Mouse (Mus musculus): ENCODE results near the gene Zscan10. TPM values are rescaled to one million over a fixed set of nuclear protein-coding genes. Genes with fewer than 3 reads are reported as not detected.

Zscan10 gene
- polyA plus RNA-seq, 2 experiments = 0.63 TPM; not detected in 1

DNA sequence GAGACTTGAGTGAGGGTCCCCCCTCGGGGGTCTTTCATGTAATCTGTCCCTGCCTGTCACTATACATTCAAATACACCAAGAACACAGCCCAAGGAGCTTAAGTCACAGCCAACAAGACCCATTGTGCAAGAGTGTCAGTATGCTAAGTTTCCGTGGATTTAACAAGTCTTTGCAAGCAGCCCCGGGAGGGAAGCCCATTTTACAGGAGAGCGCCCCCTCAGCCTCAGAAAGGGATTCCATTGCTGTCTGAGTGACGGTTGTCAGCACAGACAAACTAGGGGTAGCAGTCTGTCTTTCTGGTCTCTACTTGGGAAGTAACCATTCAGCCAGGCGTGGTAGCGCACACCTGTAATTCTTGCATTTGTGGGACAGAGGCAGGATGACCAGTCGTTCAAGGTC, 26.5 kb upstream of the Zscan10 start:
- no peak overlapping the region for H3K9ac ChIP-seq (ENCODE audit: low read depth, low read length, severe bottlenecking)
- peaks cover 58% of the 10 kb centered on the region for H3K36me3 ChIP-seq (ENCODE audit: control insufficient read depth, insufficient read depth, low read length)
- TF ChIP-seq POLR2A (IDR thresholded peaks at IDR 0.05; ENCODE audit: borderline replicate concordance, extremely low read depth, insufficient read depth, insufficient read length) = no peak
- no peaks in the 10 kb centered on the region for H3K4me1 ChIP-seq (ENCODE audit: control insufficient read depth, insufficient read depth, low read length)
- no peak overlapping the region for H3K27ac ChIP-seq (replicated peaks; ENCODE audit: low read depth, low read length)
- DNase-seq (ENCODE audit: low spot score) (no peak), ATAC-seq (ENCODE audit: low FRiP score, low read depth) (no peak)
- no peak overlapping the region for H3K4me3 ChIP-seq (replicated peaks; ENCODE audit: low read length)
- no peaks in the 10 kb centered on the region for H3K9me3 ChIP-seq (ENCODE audit: control insufficient read depth, low read length)
- H3K27me3 ChIP-seq (ENCODE audit: control insufficient read depth, insufficient read depth, low read length) = no peaks in the 10 kb centered on the region
- WGBS = 89% methylated on average over 8 of the region's 8 CpGs
- no peak overlapping the region for H3K4me2 ChIP-seq (replicated peaks; ENCODE audit: low read depth, low read length, severe bottlenecking)

DNA sequence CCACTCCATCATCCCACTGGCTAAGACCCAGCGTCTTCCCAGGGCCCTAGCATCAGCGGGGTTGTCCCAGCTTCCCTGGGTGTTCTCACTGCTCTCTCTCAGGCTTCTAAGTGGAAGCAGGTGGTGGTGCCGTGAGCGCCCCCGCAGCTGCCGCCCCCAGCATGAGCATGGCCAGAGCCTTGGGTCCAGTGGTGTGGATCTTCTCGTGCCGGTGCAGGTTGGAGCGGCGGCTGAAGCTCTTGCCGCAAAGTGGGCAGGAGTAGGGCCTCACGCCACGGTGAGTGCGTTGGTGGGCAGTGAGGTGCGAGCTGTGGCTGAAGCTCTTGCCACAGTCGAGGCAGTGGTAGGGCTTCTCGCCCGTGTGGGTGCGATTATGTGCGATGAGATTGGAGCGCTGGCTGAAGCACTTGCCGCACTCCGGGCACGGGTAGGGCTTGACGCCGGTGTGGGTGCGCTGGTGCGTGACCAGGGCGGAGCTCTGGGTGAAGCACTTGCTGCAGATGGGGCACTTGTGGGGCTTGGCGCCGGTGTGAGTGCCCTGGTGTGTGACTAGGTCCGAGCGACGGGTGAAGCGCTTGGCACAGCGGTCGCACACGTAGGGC, 24.6 kb upstream of the Zscan10 start:
- H3K27me3 ChIP-seq (ENCODE audit: control insufficient read depth, insufficient read depth, low read length) = no peaks in the 10 kb centered on the region
- no peak overlapping the region for H3K9ac ChIP-seq (ENCODE audit: low read depth, low read length, severe bottlenecking)
- TF ChIP-seq POLR2A (IDR thresholded peaks at IDR 0.05; ENCODE audit: borderline replicate concordance, extremely low read depth, insufficient read depth, insufficient read length) = no peak
- H3K4me2 ChIP-seq (replicated peaks; ENCODE audit: low read depth, low read length, severe bottlenecking) = no peak overlapping the region
- H3K4me3 ChIP-seq (replicated peaks; ENCODE audit: low read length) = no peak overlapping the region
- no peaks in the 10 kb centered on the region for H3K9me3 ChIP-seq (ENCODE audit: control insufficient read depth, low read length)
- H3K27ac ChIP-seq (replicated peaks; ENCODE audit: low read depth, low read length) = no peak overlapping the region
- ATAC-seq (ENCODE audit: low FRiP score, low read depth) = no peak
- no peak for DNase-seq (ENCODE audit: low spot score)
- H3K36me3 ChIP-seq (ENCODE audit: control insufficient read depth, insufficient read depth, low read length) = peaks cover 77% of the 10 kb centered on the region
- WGBS = 96% methylated on average over 38 of the region's 38 CpGs
- H3K4me1 ChIP-seq (ENCODE audit: control insufficient read depth, insufficient read depth, low read length) = no peaks in the 10 kb centered on the region

DNA sequence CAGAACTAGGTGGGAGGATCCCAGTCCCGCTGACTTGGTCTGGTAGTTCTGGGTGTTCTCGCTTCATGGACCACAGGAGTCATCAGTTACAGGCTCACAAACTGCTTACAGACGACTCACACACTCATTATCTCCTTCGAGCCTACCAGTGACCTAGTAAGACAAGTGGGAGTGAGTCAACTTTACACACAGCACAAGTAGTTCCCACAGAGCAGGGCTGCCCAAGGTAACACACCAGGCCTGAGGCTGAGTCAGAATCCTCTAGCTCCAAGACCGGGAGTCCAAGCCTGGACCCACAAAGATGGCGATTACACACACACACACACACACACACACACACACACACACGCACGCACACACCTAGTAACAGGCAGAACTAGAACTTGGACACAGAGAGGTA, 15.9 kb upstream of the Zscan10 start:
- peaks cover 8% of the 10 kb centered on the region for H3K4me1 ChIP-seq (ENCODE audit: control insufficient read depth, insufficient read depth, low read length)
- H3K4me3 ChIP-seq (replicated peaks; ENCODE audit: low read length) = 0 out of 2 replicates have a peak overlapping the region, but pooled peaks have one; percentile 63
- no peak overlapping the region for H3K27ac ChIP-seq (replicated peaks; ENCODE audit: low read depth, low read length)
- H3K27me3 ChIP-seq (ENCODE audit: control insufficient read depth, insufficient read depth, low read length) = no peaks in the 10 kb centered on the region
- DNase-seq (ENCODE audit: low spot score) (no peak), ATAC-seq (ENCODE audit: low FRiP score, low read depth) (no peak)
- WGBS = 91% methylated on average over 8 of the region's 8 CpGs
- no peaks in the 10 kb centered on the region for H3K9me3 ChIP-seq (ENCODE audit: control insufficient read depth, low read length)
- no peak for TF ChIP-seq POLR2A (IDR thresholded peaks at IDR 0.05; ENCODE audit: borderline replicate concordance, extremely low read depth, insufficient read depth, insufficient read length)
- H3K36me3 ChIP-seq (ENCODE audit: control insufficient read depth, insufficient read depth, low read length) = peaks cover 28% of the 10 kb centered on the region
- peak overlapping the region; percentile 86 for H3K4me2 ChIP-seq (replicated peaks; ENCODE audit: low read depth, low read length, severe bottlenecking)
- no peak overlapping the region for H3K9ac ChIP-seq (ENCODE audit: low read depth, low read length, severe bottlenecking)

DNA sequence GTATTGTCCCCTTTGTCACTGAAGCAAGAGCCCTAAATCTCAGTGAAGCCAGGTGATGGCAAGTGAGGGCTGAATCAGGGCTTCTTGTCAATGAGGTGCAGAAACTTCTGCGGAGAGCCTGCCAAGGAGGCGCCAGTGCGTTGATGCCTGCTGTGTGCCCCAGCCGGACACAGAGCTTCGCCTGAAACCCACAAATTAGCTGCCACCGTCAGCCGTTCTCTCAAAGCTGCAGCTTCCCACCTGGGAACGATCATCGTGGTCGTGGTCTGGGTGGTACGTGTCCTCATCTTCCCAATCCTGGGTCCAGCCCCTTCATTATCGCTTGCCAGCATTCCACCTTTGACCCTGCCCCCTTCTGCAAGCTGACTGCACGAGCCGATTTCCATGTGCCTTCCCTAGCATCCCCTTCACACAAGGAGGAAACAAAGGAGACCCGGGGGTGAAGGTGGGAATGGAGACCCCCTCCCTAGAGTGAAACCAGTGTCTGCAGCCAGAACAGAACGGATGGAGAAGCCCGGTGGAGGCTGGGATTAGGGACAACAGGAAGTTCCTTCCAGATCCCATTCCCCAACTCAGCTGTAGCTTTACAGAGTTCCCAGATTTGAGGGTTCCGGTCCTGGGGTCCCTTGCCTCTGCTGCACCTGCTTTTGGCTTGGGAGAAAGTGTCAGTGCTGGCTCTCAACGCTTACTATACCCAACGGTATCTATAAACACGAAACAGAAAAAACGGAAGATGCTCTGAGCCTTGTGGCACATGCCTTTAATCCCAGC, 14.8 kb upstream of the Zscan10 start:
- Histone ChIP-seq H3K27me3 (ENCODE audit: control insufficient read depth, insufficient read depth, low read length) (no peaks in the 10 kb centered on the region), H3K9me3 (ENCODE audit: control insufficient read depth, low read length) (no peaks in the 10 kb centered on the region), H3K4me2 (replicated peaks; ENCODE audit: low read depth, low read length, severe bottlenecking) (peak overlapping the region; percentile 86), H3K4me3 (replicated peaks; ENCODE audit: low read length) (peak overlapping the region; percentile 63), H3K4me1 (ENCODE audit: control insufficient read depth, insufficient read depth, low read length) (peaks cover 8% of the 10 kb centered on the region), H3K36me3 (ENCODE audit: control insufficient read depth, insufficient read depth, low read length) (peaks cover 17% of the 10 kb centered on the region), H3K9ac (ENCODE audit: low read depth, low read length, severe bottlenecking) (peak overlapping the region; percentile 73), H3K27ac (replicated peaks; ENCODE audit: low read depth, low read length) (no peak overlapping the region)
- ATAC-seq (ENCODE audit: low FRiP score, low read depth) (peak; percentile 89), DNase-seq (ENCODE audit: low spot score) (peak; percentile 88)
- under 1% methylated on average over 22 of the region's 22 CpGs for WGBS
- TF ChIP-seq POLR2A (IDR thresholded peaks at IDR 0.05; ENCODE audit: borderline replicate concordance, extremely low read depth, insufficient read depth, insufficient read length) = peak; percentile 37; the same call in 1 of the 2 replicates

DNA sequence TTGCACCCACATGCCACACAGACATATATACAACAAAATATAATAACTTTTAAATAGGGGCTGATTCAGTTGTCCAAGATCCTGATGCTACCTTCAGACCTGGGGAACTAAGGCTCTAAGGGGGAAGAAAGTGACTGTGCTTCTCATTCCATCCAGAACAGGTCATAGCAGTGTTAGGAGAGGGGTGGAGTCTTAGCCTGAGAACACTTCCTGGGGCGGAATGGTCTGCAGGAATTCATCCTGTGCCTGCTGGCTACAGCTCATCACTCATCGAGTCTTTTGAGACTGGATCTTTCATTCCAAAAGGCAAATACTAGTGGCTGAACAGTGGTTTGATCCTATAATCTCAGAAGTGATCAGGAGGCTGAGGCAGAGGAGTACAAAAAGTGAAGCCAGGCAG, 13.4 kb upstream of the Zscan10 start:
- WGBS = 67% methylated on average over 2 of the region's 2 CpGs
- no peak overlapping the region for H3K9ac ChIP-seq (ENCODE audit: low read depth, low read length, severe bottlenecking)
- H3K36me3 ChIP-seq (ENCODE audit: control insufficient read depth, insufficient read depth, low read length) = peaks cover 10% of the 10 kb centered on the region
- no peaks in the 10 kb centered on the region for H3K27me3 ChIP-seq (ENCODE audit: control insufficient read depth, insufficient read depth, low read length)
- no peak for DNase-seq (ENCODE audit: low spot score)
- H3K27ac ChIP-seq (replicated peaks; ENCODE audit: low read depth, low read length) = no peak overlapping the region
- ATAC-seq (ENCODE audit: low FRiP score, low read depth) = no peak
- H3K9me3 ChIP-seq (ENCODE audit: control insufficient read depth, low read length) = no peaks in the 10 kb centered on the region
- H3K4me3 ChIP-seq (replicated peaks; ENCODE audit: low read length) = no peak overlapping the region
- no peak overlapping the region for H3K4me2 ChIP-seq (replicated peaks; ENCODE audit: low read depth, low read length, severe bottlenecking)
- peaks cover 8% of the 10 kb centered on the region for H3K4me1 ChIP-seq (ENCODE audit: control insufficient read depth, insufficient read depth, low read length)
- TF ChIP-seq POLR2A (IDR thresholded peaks at IDR 0.05; ENCODE audit: borderline replicate concordance, extremely low read depth, insufficient read depth, insufficient read length) = no peak

Data from limb, embryonic 14.5 days (tissue).